Mouse (Mus musculus) G1E (cell line): ENCODE measurements around the gene Aimp1.

Experiments used
- CTCF ChIP-seq: IDR thresholded peaks from 2 replicates; pipeline ENCODE4 v1.5.1; 2012; ENCODE audit warnings: low read depth, low read length, inconsistent platforms, mixed read lengths
- GATA1 ChIP-seq: IDR thresholded peaks from 2 replicates; pipeline ENCODE4 v1.6.1; 2012; ENCODE audit warnings: borderline replicate concordance, low read length, inconsistent platforms, mixed read lengths
- POLR2AphosphoS5 ChIP-seq: IDR thresholded peaks from 2 replicates; pipeline ENCODE4 v1.6.1; 2012; ENCODE audit warnings: low read depth, low read length, inconsistent platforms; ENCODE audit not compliant: insufficient replicate concordance
- TAL1 ChIP-seq: conservative IDR thresholded peaks from 2 replicates; pipeline ENCODE4 v1.6.1; 2012; ENCODE audit warnings: low read depth, low read length, inconsistent platforms, mixed read lengths

DNA sequence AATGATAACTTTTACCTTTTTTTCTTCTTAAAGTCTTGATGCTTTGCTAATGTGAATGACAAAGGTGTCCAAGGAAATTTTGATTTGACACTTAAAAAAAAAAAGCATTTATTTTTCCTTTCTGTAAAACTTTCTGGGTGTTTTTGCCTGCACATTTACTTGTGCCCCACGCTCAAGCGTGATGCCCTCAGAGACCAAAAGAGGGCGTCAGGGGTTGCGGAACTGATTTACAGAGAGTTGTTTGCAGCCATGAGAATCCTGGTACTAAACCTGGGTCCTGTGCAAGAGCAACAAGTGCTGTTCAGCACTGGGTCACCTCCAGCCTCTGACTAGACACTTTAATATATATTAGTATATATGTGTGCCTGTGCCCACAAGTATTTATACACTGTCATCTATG, 22.8 kb upstream of the Aimp1 start:
- TF ChIP-seq POLR2AphosphoS5 (no peak), CTCF (no peak), GATA1 (no peak), TAL1 (no peak)
